In genomic region chrX:140428252-140428651, GRCm38 (mm10) we compare ENCODE assay signal across 10 mouse cellular contexts. TPM values are rescaled to one million over a fixed set of nuclear protein-coding genes. Genes with fewer than 3 reads are reported as not detected.
A peak's percentile ranks its signal among the peaks of the same experiment; 100 is the strongest.
DNase-seq lines count a peak whose midpoint lies in the region; ATAC-seq and TF ChIP-seq lines count a peak whose summit lies in the region.
"Had no signal": no experiment of that assay in that cellular context is flagged by ENCODE, and none has a peak within 500 bp of the region (broad histone marks: within the 10 kb centered on the region; RNA-seq: fewer than 3 reads in every experiment).

No protein-coding gene starts in this region.

- H3K4me3 ChIP-seq in layer of hippocampus, adult 2 months: no peak overlapping the region
- H3K4me3 ChIP-seq: embryonic facial prominence, embryonic 13.5 days; liver, embryonic 13.5 days had no signal

- TF ChIP-seq CTCF in layer of hippocampus, adult 2 months (conservative IDR thresholded peaks at IDR 0.05): peak; percentile 40

- ATAC-seq in CD4-positive, CD25-positive, alpha-beta regulatory T cell, adult 4 months: no peak
- ATAC-seq in megakaryocyte-erythroid progenitor cell, adult 5-6 weeks (replicated peaks; ENCODE audit: low FRiP score, low TSS enrichment, poor library complexity, severe bottlenecking): 0 out of 2 replicates have a peak, but pooled peaks have one; percentile 50

- peak; percentile 53 for DNase-seq in CD4-positive, CD25-positive, alpha-beta regulatory T cell, adult 2 months (ENCODE audit: low read depth, low spot score)
- no peak for DNase-seq in layer of hippocampus, adult 2 months (ENCODE audit: low spot score in 2 of 2)
- no peak for DNase-seq in layer of hippocampus, postnatal 25 days (ENCODE audit: extremely low spot score in 1 of 2, low spot score in 1 of 2)
- DNase-seq in ZHBTc4 (ENCODE audit: low read depth, low spot score): peak; percentile 76
- no peak for DNase-seq in right cerebral cortex, postnatal 10 days (ENCODE audit: low spot score in 2 of 2)
- no peak for DNase-seq in right cerebral cortex, postnatal 4 days
- DNase-seq: liver, embryonic 13.5 days had no signal

- no peak overlapping the region for H3K27ac ChIP-seq in layer of hippocampus, adult 2 months
- H3K27ac ChIP-seq: embryonic facial prominence, embryonic 13.5 days; liver, embryonic 13.5 days had no signal

RNA-seq across cellular contexts. Expression of gene Prps1, which starts 28.2 kb away (rescaled TPM):
- polyA plus RNA-seq in CD4-positive, CD25-positive, alpha-beta regulatory T cell, adult 4 months (2017; shearing (Covaris generic)): 10 to 100 TPM; 43.8 to 45.7 TPM
- 10 to 100 TPM; 64.0 to 85.7 TPM for total RNA-seq in layer of hippocampus, adult 2 months (2021)
- total RNA-seq in layer of hippocampus, postnatal 25 days (2021): 10 to 100 TPM; 69.6 to 71.1 TPM
- 86.5 and 96.9 TPM in 2 replicates for total RNA-seq in megakaryocyte-erythroid progenitor cell, adult 5-6 weeks (2014; fragmentation: Nextera tagmentation)
- 98.2 and 101 TPM in 2 replicates for total RNA-seq in megakaryocyte-erythroid progenitor cell, adult 5-6 weeks (2017)

Comparison
In these comparisons a context has a peak if more than half of its experiments do, and no peak if none do; other contexts are left out.
1. DNase-seq: peak in CD4-positive, CD25-positive, alpha-beta regulatory T cell, adult 2 months (single experiment) and ZHBTc4 (single experiment); none in layer of hippocampus, adult 2 months (0 of 2), layer of hippocampus, postnatal 25 days (0 of 2), right cerebral cortex, postnatal 10 days (0 of 2) and right cerebral cortex, postnatal 4 days (single experiment).